Mouse (Mus musculus): ENCODE data around the gene Tom1l1. TPM values are rescaled to one million over a fixed set of nuclear protein-coding genes. Genes with fewer than 3 reads are reported as not detected.

The Tom1l1 gene
- polyA plus RNA-seq (2017; shearing (Covaris generic)) = 1.0 TPM

DNA sequence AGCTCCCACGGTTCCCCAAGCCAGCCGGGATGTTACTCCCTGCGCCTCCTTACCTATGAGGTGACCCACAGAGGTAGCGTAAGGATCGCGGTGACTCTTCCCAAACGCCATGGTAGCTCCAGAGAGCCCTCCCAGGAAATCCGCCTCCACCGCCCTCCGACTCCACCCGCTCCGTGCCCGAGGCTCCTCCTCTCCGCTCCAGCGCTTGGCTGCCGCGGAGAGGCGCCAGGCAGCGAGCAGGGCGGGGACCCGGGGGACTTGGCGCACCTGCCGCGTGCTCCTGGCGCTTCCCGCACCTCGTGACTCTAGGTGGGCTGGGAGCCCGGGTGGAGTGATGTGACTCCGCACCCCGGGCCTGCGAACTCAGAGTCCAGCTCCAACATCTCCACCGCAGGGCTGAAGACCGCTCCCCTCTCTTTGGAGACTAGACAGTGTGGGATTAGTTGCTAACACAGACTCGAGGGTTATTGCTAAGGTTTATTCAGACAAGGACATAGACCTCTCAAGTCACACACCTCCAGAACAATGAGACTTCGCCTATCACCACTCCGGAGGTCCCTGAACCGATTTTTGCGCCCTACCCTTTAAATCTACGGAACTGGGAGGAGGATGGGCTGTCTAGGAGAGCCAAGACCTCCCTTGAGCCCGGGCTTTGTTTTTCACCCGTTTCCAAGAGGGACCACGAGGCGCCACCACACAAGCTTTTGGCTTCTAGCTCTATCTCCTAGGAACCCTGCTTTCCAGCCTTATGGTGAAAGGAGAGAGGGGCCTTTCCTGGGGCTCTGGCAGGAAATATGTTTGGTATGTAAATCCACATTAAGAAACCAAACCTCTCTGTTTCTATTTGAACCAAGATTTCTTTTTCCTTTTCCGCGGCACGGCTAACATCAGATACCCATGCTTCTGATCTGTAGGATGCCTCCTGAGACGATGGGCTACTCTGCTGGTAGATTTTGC, at the start of gene Tom1l1:
Gene Tom1l1 (minus strand): TSS at position 907 of the 957 bp plus-strand sequence.

GRCm38 (mm10) chr11:90637440-90638311, 50.5 kb downstream of the Tom1l1 start, which contains the start of the genes Stxbp4 and Cox11:
Gene Stxbp4 (minus strand): TSS chr11:90638084.
Gene Cox11 (plus strand): TSS chr11:90638173.

Other genes with a start within 250 kb of the Tom1l1 start
- gene Stxbp4, start 50.3 kb downstream of the Tom1l1 start, polyA plus RNA-seq (2017; shearing (Covaris generic)) = 4.6 TPM
- gene Cox11, start 50.2 kb downstream of the Tom1l1 start, polyA plus RNA-seq (2017; shearing (Covaris generic)) = 8.0 TPM

Measured in activated CD4-positive, CD25-positive, alpha-beta regulatory T cell, adult 9 weeks (primary cell).